Mouse (Mus musculus): ENCODE data around the gene Pcbd1. TPM values are rescaled to one million over a fixed set of nuclear protein-coding genes. Genes with fewer than 3 reads are reported as not detected.
"Not testable (repeated sequence)": the region's sequence is repeated elsewhere in the genome, so short reads cannot be mapped to it uniquely, and the experiment has no call there.

Gene Pcbd1
- polyA plus RNA-seq, 1 experiment from 2014 or later: 70.4 TPM

DNA sequence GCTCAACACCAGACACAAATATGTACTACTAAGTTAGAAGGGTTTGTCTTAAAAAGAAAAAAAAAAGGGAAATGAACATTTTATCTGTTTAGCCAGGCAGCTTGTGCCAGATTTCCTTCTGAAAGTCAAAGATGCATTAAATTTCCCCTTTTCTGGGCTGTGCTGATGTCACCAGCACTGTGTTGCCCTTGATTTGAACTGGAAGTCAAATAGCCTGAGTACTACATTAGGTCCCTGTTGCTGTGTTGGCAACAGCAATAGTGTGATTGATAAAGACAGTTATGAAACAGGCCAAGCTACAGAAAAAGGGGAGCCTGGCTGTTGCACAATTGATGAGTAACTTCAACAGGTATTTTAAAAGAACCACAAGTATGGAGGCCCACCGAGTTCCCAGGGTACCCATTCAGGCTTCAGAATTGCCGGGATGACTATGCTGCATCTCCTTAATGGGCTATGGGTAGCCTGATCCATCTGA lies 25.2 kb downstream of the Pcbd1 start:
- ATAC-seq (ENCODE audit: borderline replicate concordance, extremely low read depth, low FRiP score, low TSS enrichment): no peak
- WGBS: 86% methylated on average over 2 of the region's 2 CpGs
- Histone ChIP-seq H3K36me3 (peaks cover 28% of the 10 kb centered on the region), H3K4me2 (no peak overlapping the region), H3K27ac (no peak overlapping the region), H3K4me1 (no peaks in the 10 kb centered on the region), H3K4me3 (no peak overlapping the region), H3K9me3 (no peaks in the 10 kb centered on the region), H3K27me3 (no peaks in the 10 kb centered on the region), H3K9ac (no peak overlapping the region)

DNA sequence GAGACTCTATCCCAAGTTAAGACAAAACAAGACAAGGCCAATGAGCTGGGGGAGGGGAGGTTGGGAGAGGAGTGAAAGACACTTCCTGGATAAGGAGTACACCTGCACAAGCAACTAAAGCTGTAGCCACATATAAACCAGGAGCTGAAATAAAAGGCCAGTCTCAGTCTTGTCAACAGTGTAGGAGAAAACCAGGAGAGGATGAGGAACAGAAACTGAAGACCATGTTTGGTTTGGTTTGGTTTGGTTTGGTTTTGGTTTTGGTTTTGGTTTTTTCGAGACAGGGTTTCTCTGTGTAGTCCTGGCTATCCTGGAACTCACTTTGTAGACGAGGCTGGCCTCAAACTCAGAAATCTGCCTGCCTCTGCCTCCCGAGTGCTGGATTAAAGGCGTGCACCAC lies 32.6 kb downstream of the Pcbd1 start:
- not testable (repeated sequence) for H3K9me3 ChIP-seq; H3K4me2 ChIP-seq; H3K27me3 ChIP-seq; ATAC-seq (ENCODE audit: borderline replicate concordance, extremely low read depth, low FRiP score, low TSS enrichment); H3K9ac ChIP-seq; H3K27ac ChIP-seq; H3K4me1 ChIP-seq; H3K4me3 ChIP-seq
- H3K36me3 ChIP-seq: peaks cover 12% of the 10 kb centered on the region; the same call in 1 of the 2 replicates
- 86% methylated on average over 4 of the region's 4 CpGs for WGBS

DNA sequence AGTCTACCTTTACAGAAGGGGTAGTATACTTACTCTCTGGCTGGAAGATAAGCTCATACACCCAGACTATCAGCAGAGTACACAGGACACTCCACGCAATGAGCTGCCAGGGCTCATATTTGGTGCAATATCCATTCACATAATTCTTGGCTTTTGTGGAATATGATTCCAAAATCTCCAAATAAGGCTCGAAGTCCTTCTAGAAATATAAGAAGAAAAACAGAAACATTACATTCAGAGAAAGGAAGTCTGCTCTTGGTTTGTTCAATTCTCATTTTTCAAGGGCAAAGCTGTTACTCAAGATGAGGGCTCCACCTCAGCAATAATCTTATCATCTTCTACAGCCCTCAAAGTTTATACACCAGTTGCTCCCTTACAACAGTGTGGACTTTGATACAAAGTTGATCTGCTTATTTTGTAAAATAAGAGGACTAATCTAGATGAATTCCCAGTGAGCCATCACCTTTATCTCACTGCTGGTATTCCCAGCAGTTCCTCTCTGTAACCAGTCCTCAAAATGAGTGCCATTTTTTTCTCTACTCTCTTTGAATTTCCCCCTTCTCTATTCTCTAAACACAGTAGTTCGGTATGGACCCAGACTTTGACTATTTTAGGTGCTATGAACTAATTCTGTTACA lies 34.3 kb downstream of the Pcbd1 start:
- no peak overlapping the region for H3K4me3 ChIP-seq
- 82% methylated on average over 3 of the region's 3 CpGs for WGBS
- no peak overlapping the region for H3K9ac ChIP-seq
- H3K4me2 ChIP-seq: no peak overlapping the region
- H3K4me1 ChIP-seq: no peaks in the 10 kb centered on the region
- ATAC-seq (ENCODE audit: borderline replicate concordance, extremely low read depth, low FRiP score, low TSS enrichment): no peak
- no peak overlapping the region for H3K27ac ChIP-seq
- H3K27me3 ChIP-seq: no peaks in the 10 kb centered on the region
- no peaks in the 10 kb centered on the region for H3K9me3 ChIP-seq
- H3K36me3 ChIP-seq: peaks cover 12% of the 10 kb centered on the region; the same call in 1 of the 2 replicates

DNA sequence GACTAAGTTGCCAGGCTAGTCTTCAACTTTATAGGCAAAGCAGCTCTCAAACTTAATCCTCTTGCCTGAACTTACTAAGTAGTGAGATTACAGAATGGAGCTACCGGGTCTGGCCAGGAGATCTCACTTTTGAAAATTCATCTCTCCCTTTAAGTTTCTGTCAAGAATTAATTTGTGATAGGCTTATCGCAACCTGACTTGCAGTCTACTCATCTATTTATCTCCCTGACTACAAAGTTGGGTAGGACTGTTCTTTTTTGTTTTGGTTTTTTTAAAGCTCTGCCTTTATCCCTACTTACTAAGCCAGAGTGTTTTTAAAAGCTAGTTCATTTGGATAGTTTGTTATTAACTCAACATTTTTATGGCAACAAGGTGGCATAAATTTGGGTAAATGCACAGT lies 35.3 kb downstream of the Pcbd1 start:
- Histone ChIP-seq H3K4me1 (no peaks in the 10 kb centered on the region), H3K4me3 (no peak overlapping the region), H3K4me2 (no peak overlapping the region), H3K36me3 (peaks cover 12% of the 10 kb centered on the region; the same call in 1 of the 2 replicates), H3K27me3 (no peaks in the 10 kb centered on the region), H3K27ac (no peak overlapping the region), H3K9me3 (no peaks in the 10 kb centered on the region), H3K9ac (no peak overlapping the region)
- ATAC-seq (ENCODE audit: borderline replicate concordance, extremely low read depth, low FRiP score, low TSS enrichment): no peak
- WGBS: 89% methylated on average over 2 of the region's 2 CpGs

DNA sequence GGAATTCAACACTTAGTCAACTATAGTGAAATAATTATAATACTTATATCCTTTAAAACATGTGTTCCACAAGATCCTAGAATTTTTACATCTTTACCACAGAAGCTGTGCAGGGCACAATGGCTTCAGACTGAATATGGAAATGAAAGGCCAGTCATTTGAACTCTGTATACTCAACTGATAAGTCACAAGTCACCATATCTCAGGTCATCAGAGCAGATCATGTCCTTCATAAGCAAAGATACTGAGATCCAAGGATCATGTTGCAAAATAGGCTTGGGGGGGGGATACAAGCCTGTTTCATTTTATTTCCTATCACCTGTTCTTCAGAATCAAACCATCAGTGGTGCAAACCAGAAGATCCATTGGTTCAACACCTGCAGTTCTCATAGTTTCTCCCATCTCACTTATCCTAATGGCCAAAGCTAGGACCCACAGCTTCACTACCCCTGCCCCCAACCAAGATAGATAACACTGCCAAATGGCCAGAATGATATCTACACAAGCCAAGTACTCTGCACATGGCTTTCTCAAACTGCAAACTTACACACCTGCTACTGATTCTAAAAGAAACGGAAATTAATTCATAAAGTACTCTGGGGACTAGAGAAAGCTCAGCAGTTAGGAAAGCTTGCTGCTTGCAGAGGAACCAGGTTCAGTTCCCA lies 39.7 kb downstream of the Pcbd1 start:
- no peaks in the 10 kb centered on the region for H3K9me3 ChIP-seq
- H3K27ac ChIP-seq: no peak overlapping the region
- no peaks in the 10 kb centered on the region for H3K27me3 ChIP-seq
- no peak overlapping the region for H3K9ac ChIP-seq
- H3K36me3 ChIP-seq: no peaks in the 10 kb centered on the region
- 88% methylated on average over 1 of the region's 1 CpGs for WGBS
- no peaks in the 10 kb centered on the region for H3K4me1 ChIP-seq
- no peak overlapping the region for H3K4me2 ChIP-seq
- ATAC-seq (ENCODE audit: borderline replicate concordance, extremely low read depth, low FRiP score, low TSS enrichment): no peak
- H3K4me3 ChIP-seq: no peak overlapping the region

DNA sequence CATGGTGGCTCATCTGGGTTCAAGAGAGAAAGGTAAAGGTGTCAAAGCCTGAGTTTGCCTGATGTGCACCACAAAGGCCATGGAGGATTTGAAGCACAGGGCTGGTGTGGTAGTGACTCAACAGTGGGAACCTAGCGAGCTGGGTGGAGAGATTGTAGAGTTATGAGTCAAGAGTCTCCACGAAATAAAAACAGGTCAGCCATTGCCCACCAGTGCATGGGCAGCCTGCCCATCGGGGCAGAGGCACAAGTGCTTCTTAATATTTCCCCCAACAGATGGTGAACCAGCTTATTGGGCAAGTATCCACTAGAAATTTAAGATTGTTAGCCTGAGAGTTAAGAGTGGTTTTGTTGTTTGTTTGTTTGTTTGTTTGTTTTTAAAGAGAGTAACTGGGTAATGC lies 41.8 kb downstream of the Pcbd1 start:
- no peak overlapping the region for H3K9ac ChIP-seq
- no peak overlapping the region for H3K4me3 ChIP-seq

DNA sequence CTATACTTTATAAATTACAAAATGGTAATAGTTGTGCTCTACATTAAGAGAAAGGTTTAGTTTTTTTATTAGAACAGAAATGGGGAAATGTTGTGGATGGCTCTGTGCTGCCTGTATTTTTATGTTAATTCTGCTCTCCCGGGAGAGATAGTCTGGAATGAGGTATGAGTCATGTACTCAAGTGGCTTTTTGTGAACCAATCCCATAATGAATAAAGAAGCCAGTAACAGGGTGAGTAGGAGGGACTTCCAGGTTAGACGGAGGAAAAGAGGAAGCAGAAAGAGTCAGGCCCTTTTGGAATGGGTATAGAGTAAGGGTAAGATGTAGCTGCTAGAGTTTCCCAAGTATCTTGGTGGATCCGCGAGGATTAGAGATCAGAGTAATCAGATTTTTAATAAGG lies 44.9 kb downstream of the Pcbd1 start:
- no peaks in the 10 kb centered on the region for H3K27me3 ChIP-seq
- ATAC-seq (ENCODE audit: borderline replicate concordance, extremely low read depth, low FRiP score, low TSS enrichment): no peak
- no peak overlapping the region for H3K9ac ChIP-seq
- H3K36me3 ChIP-seq: no peaks in the 10 kb centered on the region
- no peak overlapping the region for H3K4me3 ChIP-seq
- WGBS: 76% methylated on average over 4 of the region's 4 CpGs
- H3K4me1 ChIP-seq: no peaks in the 10 kb centered on the region
- H3K4me2 ChIP-seq: no peak overlapping the region
- no peaks in the 10 kb centered on the region for H3K9me3 ChIP-seq
- no peak overlapping the region for H3K27ac ChIP-seq

More for the DNA sequence above, 41.8 kb downstream of the Pcbd1 start:
- Histone ChIP-seq H3K27ac (no peak overlapping the region), H3K4me2 (no peak overlapping the region), H3K36me3 (no peaks in the 10 kb centered on the region), H3K27me3 (no peaks in the 10 kb centered on the region), H3K4me1 (no peaks in the 10 kb centered on the region), H3K9me3 (no peaks in the 10 kb centered on the region)
- WGBS: 79% methylated on average over 3 of the region's 3 CpGs
- ATAC-seq (ENCODE audit: borderline replicate concordance, extremely low read depth, low FRiP score, low TSS enrichment): no peak

DNA sequence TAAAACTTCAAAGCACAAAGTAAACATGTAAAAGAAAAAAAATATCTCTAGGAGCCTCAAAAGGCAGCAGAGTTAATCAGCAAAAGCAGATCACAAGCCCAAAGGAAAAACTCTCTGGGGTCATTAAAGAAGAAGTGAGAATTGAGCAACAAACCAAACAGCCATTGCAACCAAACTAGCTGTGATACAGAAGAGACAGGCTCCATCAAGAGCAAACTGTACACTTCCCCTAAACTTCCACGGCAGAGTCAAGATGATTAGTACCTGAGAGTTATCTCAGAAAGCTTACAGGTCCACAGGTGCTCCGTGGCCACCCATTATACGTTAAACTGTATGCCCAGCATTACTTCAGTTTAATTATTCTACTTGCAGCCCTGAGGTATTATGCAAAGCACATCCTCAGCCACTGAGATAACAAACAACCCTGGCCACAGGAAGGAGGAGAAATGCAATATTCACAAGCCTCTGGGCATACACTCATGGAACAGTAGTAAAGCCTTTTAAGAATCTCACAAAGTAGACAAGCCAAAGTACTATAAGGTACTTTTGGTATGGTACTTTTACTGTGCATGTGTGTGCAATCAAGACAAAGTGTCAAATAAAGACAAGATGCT lies 46.2 kb downstream of the Pcbd1 start:
- no peak overlapping the region for H3K4me3 ChIP-seq
- no peaks in the 10 kb centered on the region for H3K4me1 ChIP-seq
- no peak for ATAC-seq (ENCODE audit: borderline replicate concordance, extremely low read depth, low FRiP score, low TSS enrichment)
- no peaks in the 10 kb centered on the region for H3K9me3 ChIP-seq
- H3K4me2 ChIP-seq: no peak overlapping the region
- 56% methylated on average over 3 of the region's 3 CpGs for WGBS
- H3K27ac ChIP-seq: no peak overlapping the region
- H3K27me3 ChIP-seq: no peaks in the 10 kb centered on the region
- H3K36me3 ChIP-seq: peaks cover 4% of the 10 kb centered on the region; the same call in 1 of the 2 replicates
- H3K9ac ChIP-seq: no peak overlapping the region

DNA sequence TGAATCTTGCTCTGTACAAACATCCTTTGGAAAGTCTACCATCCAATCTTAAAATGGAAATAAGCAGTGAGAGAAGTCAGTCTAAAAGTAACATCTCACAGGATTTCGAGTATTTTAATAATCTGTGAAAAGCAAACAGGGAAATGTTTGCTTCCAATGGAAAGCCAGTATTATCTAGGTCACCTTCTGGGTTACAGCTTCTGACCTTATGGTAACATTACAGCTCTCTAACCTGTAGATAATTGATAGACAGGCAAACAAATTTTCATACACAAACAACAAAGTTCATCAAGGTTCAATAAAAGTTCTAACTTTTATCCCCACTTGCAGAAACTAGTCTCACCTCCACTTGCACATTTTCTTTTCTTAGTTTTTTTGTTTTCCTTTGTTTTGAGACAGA lies 48.4 kb downstream of the Pcbd1 start:
- peaks cover 4% of the 10 kb centered on the region; the same call in 1 of the 2 replicates for H3K36me3 ChIP-seq
- no peak overlapping the region for H3K9ac ChIP-seq
- ATAC-seq (ENCODE audit: borderline replicate concordance, extremely low read depth, low FRiP score, low TSS enrichment): no peak
- H3K27ac ChIP-seq: no peak overlapping the region
- H3K9me3 ChIP-seq: no peaks in the 10 kb centered on the region
- WGBS: 55% methylated on average over 1 of the region's 1 CpGs
- H3K4me1 ChIP-seq: no peaks in the 10 kb centered on the region
- H3K4me2 ChIP-seq: no peak overlapping the region
- H3K27me3 ChIP-seq: no peaks in the 10 kb centered on the region
- no peak overlapping the region for H3K4me3 ChIP-seq

DNA sequence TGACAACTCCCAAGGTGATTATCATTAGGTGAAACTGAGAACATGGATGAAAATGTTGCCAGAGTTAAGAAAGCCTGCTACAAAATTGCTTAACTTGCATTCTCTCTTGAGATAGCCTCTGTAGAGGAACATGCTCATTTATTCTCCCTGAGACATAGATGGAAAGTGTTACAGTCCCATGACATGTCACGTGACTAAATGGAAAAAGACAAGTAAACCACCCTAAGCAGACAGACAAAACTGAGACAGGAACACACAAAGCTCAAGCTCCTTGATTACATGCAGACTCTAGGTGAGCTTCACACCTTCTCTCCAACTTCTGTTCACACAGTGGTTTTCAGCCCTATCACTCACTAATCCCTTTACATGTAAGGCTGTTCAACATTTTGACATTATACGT lies 54.2 kb downstream of the Pcbd1 start:
- peaks cover 4% of the 10 kb centered on the region; the same call in 1 of the 2 replicates for H3K36me3 ChIP-seq
- H3K27me3 ChIP-seq: no peaks in the 10 kb centered on the region
- H3K9ac ChIP-seq: no peak overlapping the region
- no peak overlapping the region for H3K4me3 ChIP-seq
- H3K4me1 ChIP-seq: peaks cover 6% of the 10 kb centered on the region
- no peaks in the 10 kb centered on the region for H3K9me3 ChIP-seq
- H3K27ac ChIP-seq: no peak overlapping the region
- no peak for ATAC-seq (ENCODE audit: borderline replicate concordance, extremely low read depth, low FRiP score, low TSS enrichment)
- 96% methylated on average over 2 of the region's 2 CpGs for WGBS
- H3K4me2 ChIP-seq: no peak overlapping the region

All from lung, embryonic 15.5 days (tissue).